Mouse (Mus musculus): ENCODE results near the gene Plcxd2.

Plcxd2 gene

GRCm38 (mm10) chr16:46010153-46010905 is at the start of gene Plcxd2:
Plcxd2 (minus strand) TSS chr16:46010218.
- peak; percentile 91 to 94 for DNase-seq (ENCODE audit: low spot score in 2 of 2)

- DNase-seq (ENCODE audit: low spot score in 2 of 2): no peak
Observed at GRCm38 (mm10) chr16:46046906-46047305, 36.9 kb upstream of the Plcxd2 start.

- DNase-seq (ENCODE audit: low spot score in 2 of 2): no peak
Observed at GRCm38 (mm10) chr16:46036261-46036660, 26.2 kb upstream of the Plcxd2 start.

GRCm38 (mm10) chr16:46033896-46034295 is 23.9 kb upstream of the Plcxd2 start:
- DNase-seq (ENCODE audit: low spot score in 2 of 2): no peak

- DNase-seq (ENCODE audit: low spot score in 2 of 2): no peak
Observed at GRCm38 (mm10) chr16:46022958-46023491, 13.0 kb upstream of the Plcxd2 start.

GRCm38 (mm10) chr16:46022189-46022928 is 12.3 kb upstream of the Plcxd2 start:
- DNase-seq (ENCODE audit: low spot score in 2 of 2): peak in 1 of 2 experiments; percentile 21

GRCm38 (mm10) chr16:46021302-46021701 is 11.3 kb upstream of the Plcxd2 start:
- no peak for DNase-seq (ENCODE audit: low spot score in 2 of 2)

GRCm38 (mm10) chr16:46020396-46020795 is 10.4 kb upstream of the Plcxd2 start:
- no peak for DNase-seq (ENCODE audit: low spot score in 2 of 2)

- no peak for DNase-seq (ENCODE audit: low spot score in 2 of 2)
Observed at GRCm38 (mm10) chr16:46019799-46020198, 9.8 kb upstream of the Plcxd2 start.

- DNase-seq (ENCODE audit: low spot score in 2 of 2): no peak
Observed at GRCm38 (mm10) chr16:46019359-46019758, 9.3 kb upstream of the Plcxd2 start.

- DNase-seq (ENCODE audit: low spot score in 2 of 2): no peak
Observed at GRCm38 (mm10) chr16:46011696-46012095, 1.7 kb upstream of the Plcxd2 start.

- no peak for DNase-seq (ENCODE audit: low spot score in 2 of 2)
Observed at GRCm38 (mm10) chr16:46010906-46011220, 845 bp upstream of the Plcxd2 start.

- DNase-seq (ENCODE audit: low spot score in 2 of 2): no peak
Observed at GRCm38 (mm10) chr16:46009717-46010116, 301 bp downstream of the Plcxd2 start.

GRCm38 (mm10) chr16:46008766-46009165 is 1.3 kb downstream of the Plcxd2 start:
- no peak for DNase-seq (ENCODE audit: low spot score in 2 of 2)

GRCm38 (mm10) chr16:46008036-46008605 is 1.9 kb downstream of the Plcxd2 start:
- DNase-seq (ENCODE audit: low spot score in 2 of 2): no peak

GRCm38 (mm10) chr16:46006261-46006660 is 3.8 kb downstream of the Plcxd2 start:
- no peak for DNase-seq (ENCODE audit: low spot score in 2 of 2)

- no peak for DNase-seq (ENCODE audit: low spot score in 2 of 2)
Observed at GRCm38 (mm10) chr16:46001550-46002166, 8.4 kb downstream of the Plcxd2 start.

GRCm38 (mm10) chr16:46000976-46001375 is 9.0 kb downstream of the Plcxd2 start:
- DNase-seq (ENCODE audit: low spot score in 2 of 2): no peak

- no peak for DNase-seq (ENCODE audit: low spot score in 2 of 2)
Observed at GRCm38 (mm10) chr16:45999374-46000191, 10.4 kb downstream of the Plcxd2 start.

GRCm38 (mm10) chr16:45998231-45998630 is 11.8 kb downstream of the Plcxd2 start:
- DNase-seq (ENCODE audit: low spot score in 2 of 2): no peak

Data from urinary bladder, postnatal 4 days (tissue).